Mouse (Mus musculus) G1E (cell line): ENCODE measurements around the gene Carhsp1. TPM values are rescaled to one million over a fixed set of nuclear protein-coding genes. Genes with fewer than 3 reads are reported as not detected.

Source experiments
- ATAC-seq: 2 replicates; pipeline ENCODE4 v1.8.0; 2016; ENCODE audit warnings: mild to moderate bottlenecking; ENCODE audit not compliant: insufficient number of reproducible peaks, poor library complexity, low FRiP score, severe bottlenecking; ENCODE audit errors: extremely low read depth
- DNase-seq: peaks from one replicate; pipeline ENCODE4 v3.0.0; 2012; ENCODE audit warnings: low spot score
- H3K27me3 ChIP-seq: 2 replicates; pipeline ENCODE4 v1.6.1; 2012; ENCODE audit warnings: mild to moderate bottlenecking, low read length, inconsistent platforms; ENCODE audit not compliant: insufficient read depth
- H3K36me3 ChIP-seq: replicated peaks from 2 replicates; pipeline ENCODE3; 2012; ENCODE audit warnings: mild to moderate bottlenecking, inconsistent platforms
- H3K4me1 ChIP-seq: 2 replicates; pipeline ENCODE4 v1.6.1; 2012; ENCODE audit warnings: low read depth, low read length, inconsistent platforms, mixed read lengths; ENCODE audit not compliant: insufficient read depth
- H3K4me3 ChIP-seq: 2 replicates; pipeline ENCODE4 v1.5.1; 2012; ENCODE audit warnings: low read depth, mild to moderate bottlenecking, inconsistent platforms, low read length, moderate library complexity, mixed read lengths
- H3K9me3 ChIP-seq: replicated peaks from 2 replicates; pipeline ENCODE4 v1.6.1; 2012; ENCODE audit warnings: inconsistent platforms
- CTCF ChIP-seq: IDR thresholded peaks from 2 replicates; pipeline ENCODE4 v1.5.1; 2012; ENCODE audit warnings: low read depth, low read length, inconsistent platforms, mixed read lengths
- GATA1 ChIP-seq: IDR thresholded peaks from 2 replicates; pipeline ENCODE4 v1.6.1; 2012; ENCODE audit warnings: borderline replicate concordance, low read length, inconsistent platforms, mixed read lengths
- GATA2 ChIP-seq: IDR thresholded peaks from 2 replicates; pipeline ENCODE4 v1.6.1; 2012; ENCODE audit warnings: low read depth, low read length, inconsistent platforms, borderline replicate concordance
- POLR2AphosphoS5 ChIP-seq: IDR thresholded peaks from 2 replicates; pipeline ENCODE4 v1.6.1; 2012; ENCODE audit warnings: low read depth, low read length, inconsistent platforms; ENCODE audit not compliant: insufficient replicate concordance
- TAL1 ChIP-seq: conservative IDR thresholded peaks from 2 replicates; pipeline ENCODE4 v1.6.1; 2012; ENCODE audit warnings: low read depth, low read length, inconsistent platforms, mixed read lengths
- polyA plus RNA-seq: library from polyadenylated mRNA; stranded (reverse); fragments of >175 nt; gene quantifications from 2 replicates; pipeline ENCODE4 v1.2.3, GENCODE M21; 2012
- total RNA-seq, 2 experiments: library from RNA; stranded (forward) in 1 of 2; stranded (reverse) in 1 of 2; fragments of 200-1000 nt in 1 of 2; fragments of >200 nt in 1 of 2; fragmentation: Nextera tagmentation in 1 of 2; gene quantifications; 2 replicates each; pipeline ENCODE4 v1.2.3; 2014 to 2017

The Carhsp1 gene
- total and polyA plus RNA-seq, 3 experiments: 14.5 to 30.8 (median 28.4) TPM

DNA sequence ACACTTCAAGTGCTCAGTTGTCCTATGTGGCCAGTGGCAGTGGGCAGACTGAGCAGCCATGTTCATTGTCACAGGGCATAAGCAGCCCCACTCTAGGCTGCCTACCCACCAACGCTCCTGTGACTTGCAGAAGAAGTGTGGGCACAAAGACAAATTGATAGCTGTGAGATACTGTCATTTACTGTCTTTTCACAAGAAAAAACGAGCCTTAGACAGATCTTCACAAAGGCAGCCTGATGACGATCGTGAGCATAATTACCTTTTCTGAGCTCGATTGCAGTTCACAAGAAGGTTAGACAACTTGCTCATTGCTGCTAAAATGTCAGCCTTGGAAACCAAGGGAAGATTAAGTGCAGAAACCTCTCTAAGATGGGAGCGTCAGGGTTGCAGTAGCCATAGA lies 16.8 kb downstream of the Carhsp1 start:
- Histone ChIP-seq H3K36me3 (peaks cover 98% of the 10 kb centered on the region), H3K27me3 (no peaks in the 10 kb centered on the region), H3K9me3 (no peaks in the 10 kb centered on the region), H3K4me1 (peaks cover 23% of the 10 kb centered on the region), H3K4me3 (no peak overlapping the region)
- ATAC-seq (no peak), DNase-seq (no peak)
- TF ChIP-seq TAL1: no peak
- TF ChIP-seq CTCF: no peak
- no peak for TF ChIP-seq GATA2
- no peak for TF ChIP-seq GATA1
- no peak for TF ChIP-seq POLR2AphosphoS5

DNA sequence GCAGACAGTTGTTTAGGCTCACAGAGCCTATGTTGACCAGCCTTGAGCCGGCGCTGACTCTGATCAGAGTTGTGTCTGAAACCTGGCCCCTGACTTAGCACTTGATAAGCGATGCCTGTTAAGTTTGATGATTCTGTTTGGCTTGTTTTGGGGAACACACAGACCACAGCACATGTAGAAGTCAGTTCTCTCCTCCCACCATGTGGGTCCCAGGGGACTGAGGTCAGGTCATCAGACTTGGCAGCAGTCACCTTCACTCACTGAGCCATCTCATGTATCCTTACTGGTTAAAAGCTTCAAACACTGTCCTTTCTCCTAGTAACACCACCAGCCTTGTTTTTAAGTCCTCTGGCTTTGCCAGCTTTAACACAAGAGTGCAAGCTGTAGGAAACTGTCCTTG lies 21.9 kb downstream of the Carhsp1 start:
- H3K36me3 ChIP-seq: peaks cover 100% of the 10 kb centered on the region
- TF ChIP-seq CTCF (no peak), POLR2AphosphoS5 (no peak), TAL1 (no peak), GATA1 (no peak), GATA2 (no peak)

DNA sequence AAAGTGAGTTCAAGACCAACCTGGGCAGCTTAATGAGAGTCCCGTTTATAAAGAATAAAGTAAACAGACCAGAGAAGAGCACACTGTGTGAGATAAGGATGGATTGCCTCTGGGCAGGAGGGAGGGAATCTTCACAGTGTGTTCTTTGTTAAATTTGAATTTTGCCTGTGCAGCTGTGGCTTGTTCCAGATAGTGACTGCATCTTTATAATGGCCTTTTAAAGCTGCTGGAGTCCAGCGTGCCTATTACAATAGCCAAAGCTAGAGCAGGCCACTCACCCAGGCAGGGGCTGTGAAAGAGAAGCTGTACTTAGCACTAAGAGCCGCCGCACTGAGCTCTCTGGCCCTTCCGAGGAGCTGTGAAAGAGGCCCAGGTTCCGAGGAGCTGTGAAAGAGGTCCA lies 26.4 kb downstream of the Carhsp1 start:
- Histone ChIP-seq H3K4me1 (peaks cover 5% of the 10 kb centered on the region; the same call in 1 of the 2 replicates), H3K4me3 (no peak overlapping the region), H3K27me3 (no peaks in the 10 kb centered on the region), H3K9me3 (no peaks in the 10 kb centered on the region), H3K36me3 (peaks cover 100% of the 10 kb centered on the region)
- no peak for ATAC-seq
- TF ChIP-seq GATA1 (no peak), POLR2AphosphoS5 (no peak), TAL1 (no peak)
- DNase-seq: no peak

More for the DNA sequence above, 21.9 kb downstream of the Carhsp1 start:
- ATAC-seq (no peak), DNase-seq (no peak)
- Histone ChIP-seq H3K4me3 (no peak overlapping the region), H3K27me3 (no peaks in the 10 kb centered on the region), H3K4me1 (peaks cover 7% of the 10 kb centered on the region), H3K9me3 (no peaks in the 10 kb centered on the region)

DNA sequence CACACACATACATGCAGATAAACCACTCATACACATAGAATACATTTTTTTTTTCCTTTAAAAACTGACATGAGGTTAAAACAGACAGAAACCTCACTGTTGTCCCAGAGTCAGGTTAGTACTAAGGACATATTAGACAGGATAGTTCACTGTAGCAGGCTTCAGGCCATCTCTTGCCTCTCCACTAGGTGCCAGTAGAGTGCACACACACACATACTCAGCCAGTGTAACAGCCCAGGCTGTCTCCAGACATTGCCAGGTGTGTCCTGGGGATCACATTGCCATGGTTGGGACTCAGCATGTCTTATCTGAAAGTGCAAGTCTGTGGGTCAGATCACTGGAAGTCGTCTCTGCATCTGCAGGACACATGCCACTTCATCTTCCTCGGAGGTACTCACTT lies 28.1 kb downstream of the Carhsp1 start:
- TF ChIP-seq GATA1 (no peak), CTCF (peak; percentile 91)
- Histone ChIP-seq H3K4me3 (no peak overlapping the region), H3K4me1 (peaks cover 21% of the 10 kb centered on the region), H3K27me3 (no peaks in the 10 kb centered on the region), H3K9me3 (no peaks in the 10 kb centered on the region), H3K36me3 (peaks cover 97% of the 10 kb centered on the region)
- ATAC-seq (peak; percentile 73; the same call in 1 of the 2 replicates), DNase-seq (peak; percentile 41)

DNA sequence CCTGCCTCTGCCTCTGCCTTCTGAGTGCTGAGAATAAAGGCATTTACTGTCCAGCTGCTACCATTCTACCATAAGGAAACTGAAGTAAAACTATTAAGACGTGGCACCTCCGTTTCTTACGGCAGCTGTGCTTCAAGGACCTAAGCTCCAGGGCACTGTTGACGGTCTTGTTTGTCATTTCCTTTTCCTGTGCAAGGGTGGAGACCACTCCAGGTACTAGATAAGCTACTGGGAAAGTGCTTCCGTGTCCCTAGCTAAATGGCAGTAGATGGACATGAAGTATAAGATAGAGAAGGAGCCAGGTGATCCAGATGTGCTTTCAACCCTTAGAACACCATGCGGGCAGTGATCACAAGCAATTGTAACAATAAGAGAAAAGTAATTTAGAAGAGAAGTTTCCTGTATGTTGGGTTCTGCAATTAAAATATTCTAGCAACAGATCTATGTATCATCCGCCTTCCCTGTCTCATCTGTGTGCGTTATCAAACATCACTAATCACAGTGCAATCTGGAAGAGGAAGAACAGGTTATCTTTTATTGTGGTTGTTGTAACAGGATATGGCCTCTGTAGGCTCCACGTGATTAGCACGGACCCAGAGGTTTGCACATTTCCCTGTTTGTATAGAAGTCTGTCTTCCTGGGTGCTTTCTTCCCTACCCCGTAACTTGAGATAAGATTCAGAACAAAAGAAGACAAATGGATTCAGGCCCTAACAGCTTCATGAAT lies 32.3 kb downstream of the Carhsp1 start:
- Histone ChIP-seq H3K4me3 (no peak overlapping the region; the same call in 1 of the 2 replicates), H3K9me3 (no peaks in the 10 kb centered on the region), H3K4me1 (peaks cover 46% of the 10 kb centered on the region), H3K27me3 (no peaks in the 10 kb centered on the region), H3K36me3 (peaks cover 74% of the 10 kb centered on the region)
- no peak for DNase-seq
- ATAC-seq: 0 out of 2 replicates have a peak, but pooled peaks have one; percentile 5
- TF ChIP-seq POLR2AphosphoS5 (no peak), TAL1 (no peak), CTCF (no peak), GATA2 (no peak), GATA1 (no peak)

DNA sequence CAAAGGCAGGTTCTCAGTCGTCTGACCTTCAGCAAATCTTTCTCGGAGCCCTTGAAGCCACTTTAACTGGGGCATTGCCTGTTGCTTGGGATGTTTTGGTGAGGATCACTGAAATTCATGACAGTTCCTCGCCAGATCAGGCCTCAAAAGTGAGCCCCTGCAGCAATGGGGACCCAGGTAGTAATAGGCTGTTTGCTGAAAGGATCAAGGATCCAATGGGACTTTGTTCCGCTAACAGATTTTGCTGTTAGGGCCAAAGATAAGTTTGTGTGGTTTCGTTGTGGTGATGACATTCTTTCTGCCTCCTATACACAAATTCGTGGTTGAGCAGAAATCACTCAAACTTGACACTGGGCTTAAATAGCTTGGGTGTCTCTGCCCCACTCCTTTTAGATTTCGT lies 33.8 kb downstream of the Carhsp1 start:
- no peak for TF ChIP-seq POLR2AphosphoS5
- no peak for TF ChIP-seq CTCF
- no peak for TF ChIP-seq GATA1
- no peak for TF ChIP-seq TAL1
- TF ChIP-seq GATA2: no peak
- Histone ChIP-seq H3K4me1 (peaks cover 57% of the 10 kb centered on the region), H3K27me3 (no peaks in the 10 kb centered on the region), H3K9me3 (no peaks in the 10 kb centered on the region), H3K4me3 (peak overlapping the region; percentile 86), H3K36me3 (peaks cover 74% of the 10 kb centered on the region)
- DNase-seq (no peak), ATAC-seq (no peak)
